Mouse (Mus musculus) bone marrow, adult 2 months (tissue): ENCODE results near the gene Gm9903. TPM values are rescaled to one million over a fixed set of nuclear protein-coding genes. Genes with fewer than 3 reads are reported as not detected.

Experiments
- H3K27ac ChIP-seq: fragments of 200-500 bp; 2 replicates; pipeline ENCODE4 v1.5.1; 2012; ENCODE audit warnings: low read depth, mild to moderate bottlenecking, control low read depth, inconsistent platforms, low read length; ENCODE audit not compliant: control insufficient read depth, poor library complexity, insufficient read depth
- H3K4me1 ChIP-seq: fragments of 200-500 bp; 2 replicates; pipeline ENCODE4 v1.6.1; 2011; ENCODE audit warnings: low read length; ENCODE audit not compliant: control insufficient read depth, insufficient read depth
- H3K4me3 ChIP-seq: fragments of 200-500 bp; replicated peaks from 2 replicates; pipeline ENCODE3; 2011; ENCODE audit warnings: mild to moderate bottlenecking, low read depth, low read length, control low read depth; ENCODE audit not compliant: control insufficient read depth
- CTCF ChIP-seq: fragments of 200-500 bp; IDR thresholded peaks from 2 replicates; pipeline ENCODE4 v1.5.1; 2011; ENCODE audit warnings: low read length, control low read depth; ENCODE audit not compliant: control insufficient read depth, insufficient read depth
- POLR2A ChIP-seq: fragments of 200-500 bp; IDR thresholded peaks from 2 replicates; pipeline ENCODE4 v1.6.1; 2011; ENCODE audit warnings: low read depth, mild to moderate bottlenecking, control low read depth, low read length, borderline replicate concordance; ENCODE audit not compliant: control insufficient read depth
- WGBS: fragments of 180-500 bp; shearing (Covaris S2); methylation state at CpG from one replicate; pipeline ENCODE4 v1.1.7; 2018; 5-methylcytosine and 5-hydroxymethylcytosine counted together
- polyA plus RNA-seq: library from polyadenylated mRNA; stranded (reverse); fragments of >200 nt; gene quantifications from 2 replicates; pipeline ENCODE4 v1.2.4, GENCODE M21; 2011; ENCODE audit warnings: low replicate concordance; ENCODE audit not compliant: missing spikeins, insufficient read depth, insufficient read length

Gene Gm9903
- polyA plus RNA-seq, result not detected in 2 replicates

DNA sequence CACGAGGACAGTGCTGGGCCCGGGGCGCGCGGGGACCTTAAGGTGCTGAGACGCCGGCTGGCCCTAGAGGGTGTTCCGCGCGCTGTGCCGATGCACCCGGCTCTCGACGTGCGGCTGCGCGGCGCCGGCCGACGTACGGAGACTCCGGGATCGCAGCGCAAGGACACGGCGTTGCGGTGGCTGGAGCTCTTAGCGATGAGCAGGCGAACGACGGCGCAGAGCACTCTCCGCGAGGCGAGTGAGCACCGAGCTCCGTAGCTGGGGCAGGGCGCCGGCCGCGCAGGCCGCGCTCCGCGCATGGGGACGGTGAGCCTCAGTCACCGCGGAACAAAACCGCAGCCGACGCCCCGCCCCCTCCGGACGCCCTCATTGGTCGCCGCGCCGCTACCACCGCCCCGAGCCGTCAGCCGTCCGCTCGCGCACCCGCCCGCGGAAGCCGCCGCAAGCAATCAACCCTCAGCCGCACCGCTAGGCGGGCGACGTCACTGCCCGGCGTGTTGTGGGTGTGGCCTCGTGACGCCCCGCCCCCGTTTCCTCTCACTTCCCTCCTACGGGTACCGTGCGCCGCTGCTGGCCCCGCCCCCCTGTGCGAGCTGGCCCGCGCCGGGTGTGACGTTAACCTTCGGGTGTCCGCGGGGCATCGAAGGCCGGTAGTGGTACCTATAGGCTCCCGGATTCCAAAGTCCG lies at the start of gene Gm9903, which contains the start of gene Fam53a:
Gene Gm9903 (plus strand): TSS at position 625 of the 687 bp plus-strand sequence.
Gene Fam53a (minus strand): TSS at position 335 of the 687 bp plus-strand sequence.
- H3K27ac ChIP-seq, result peak within 1 kb of the TSS; percentile 97
- TF ChIP-seq CTCF, result peak; percentile 14; the same call in 1 of the 2 replicates
- TF ChIP-seq POLR2A, result peak; percentile 97
- H3K4me1 ChIP-seq, result peaks cover 9% of the 10 kb centered on the region
- peak within 1 kb of the TSS; percentile 98 for H3K4me3 ChIP-seq
- under 1% methylated on average over 99 of the region's 99 CpGs for WGBS

DNA sequence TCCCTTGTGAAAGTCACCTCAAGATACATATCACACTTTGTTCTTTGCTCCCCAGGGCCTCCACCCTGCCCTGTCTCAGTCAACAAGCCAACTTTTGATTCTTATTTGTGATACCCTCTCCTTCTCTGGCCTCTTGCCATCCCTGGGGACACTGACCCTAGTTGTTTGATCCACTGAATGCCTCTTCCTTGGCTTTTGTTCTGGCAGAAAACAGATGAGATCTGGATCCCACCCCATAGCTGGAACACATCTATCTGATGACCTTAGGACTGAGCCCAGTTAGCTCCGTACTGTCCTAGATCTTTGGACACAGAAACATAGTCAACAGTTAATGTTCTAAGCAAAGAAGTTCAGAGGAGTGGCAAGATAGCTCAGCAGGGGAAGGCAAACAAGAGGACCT lies 49.4 kb upstream of the Gm9903 start:
- Histone ChIP-seq H3K27ac (no peak overlapping the region), H3K4me1 (no peaks in the 10 kb centered on the region)
- WGBS, result 72% methylated on average over 1 of the region's 1 CpGs

DNA sequence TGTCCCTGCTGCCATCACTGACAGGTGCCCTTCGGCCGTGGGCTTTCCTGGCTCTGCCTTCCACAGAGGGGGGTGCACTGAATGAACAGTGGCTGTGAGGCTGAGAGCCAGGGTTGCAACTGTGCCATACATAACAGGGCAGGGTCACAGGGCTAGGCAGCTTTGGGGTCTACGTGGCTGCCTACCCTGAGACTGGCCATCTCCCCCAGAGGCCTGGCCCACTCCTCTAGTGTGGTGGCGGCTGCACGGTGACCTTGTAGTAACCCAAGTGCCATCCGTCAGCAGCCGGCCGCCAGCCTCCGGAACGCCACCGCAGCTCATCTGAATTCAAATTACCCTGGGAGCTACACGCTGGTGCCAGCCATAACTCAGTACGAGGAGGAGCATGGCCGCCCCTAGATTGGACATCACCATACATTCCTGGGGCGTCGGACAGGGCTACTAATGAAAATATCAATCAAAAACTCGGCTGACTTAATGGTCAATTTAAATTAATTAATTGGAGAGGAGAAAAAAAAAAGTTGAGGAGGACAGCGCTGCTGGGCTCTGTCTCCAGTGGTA lies 42.1 kb upstream of the Gm9903 start:
- H3K27ac ChIP-seq, result no peak overlapping the region
- TF ChIP-seq POLR2A (no peak), CTCF (no peak)
- H3K4me1 ChIP-seq, result no peaks in the 10 kb centered on the region
- no peak overlapping the region for H3K4me3 ChIP-seq
- 84% methylated on average over 18 of the region's 18 CpGs for WGBS

More for the DNA sequence above, 49.4 kb upstream of the Gm9903 start:
- TF ChIP-seq CTCF (no peak), POLR2A (no peak)
- no peak overlapping the region for H3K4me3 ChIP-seq

DNA sequence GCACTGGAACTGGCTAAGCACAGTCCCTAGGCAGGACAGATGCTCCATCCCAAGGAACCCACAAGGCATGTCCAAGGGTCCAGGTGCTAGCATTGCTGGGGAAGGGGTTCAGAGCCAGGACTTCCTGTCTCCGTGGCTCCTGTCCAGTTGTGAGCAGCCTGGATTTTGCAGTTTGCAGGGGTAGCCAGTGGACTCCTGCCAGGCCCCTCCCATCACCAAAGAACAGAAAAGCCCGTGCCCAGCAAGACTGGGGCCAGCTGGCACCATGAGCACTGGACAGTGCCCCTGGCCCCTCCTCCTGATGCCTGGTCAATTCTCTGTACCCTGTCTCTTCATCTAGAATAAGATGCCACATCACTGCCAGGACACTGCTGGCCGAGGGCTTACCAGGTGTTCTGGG lies 41.7 kb upstream of the Gm9903 start:
- no peaks in the 10 kb centered on the region for H3K4me1 ChIP-seq
- 71% methylated on average over 3 of the region's 3 CpGs for WGBS
- TF ChIP-seq POLR2A, result no peak
- TF ChIP-seq CTCF, result no peak

DNA sequence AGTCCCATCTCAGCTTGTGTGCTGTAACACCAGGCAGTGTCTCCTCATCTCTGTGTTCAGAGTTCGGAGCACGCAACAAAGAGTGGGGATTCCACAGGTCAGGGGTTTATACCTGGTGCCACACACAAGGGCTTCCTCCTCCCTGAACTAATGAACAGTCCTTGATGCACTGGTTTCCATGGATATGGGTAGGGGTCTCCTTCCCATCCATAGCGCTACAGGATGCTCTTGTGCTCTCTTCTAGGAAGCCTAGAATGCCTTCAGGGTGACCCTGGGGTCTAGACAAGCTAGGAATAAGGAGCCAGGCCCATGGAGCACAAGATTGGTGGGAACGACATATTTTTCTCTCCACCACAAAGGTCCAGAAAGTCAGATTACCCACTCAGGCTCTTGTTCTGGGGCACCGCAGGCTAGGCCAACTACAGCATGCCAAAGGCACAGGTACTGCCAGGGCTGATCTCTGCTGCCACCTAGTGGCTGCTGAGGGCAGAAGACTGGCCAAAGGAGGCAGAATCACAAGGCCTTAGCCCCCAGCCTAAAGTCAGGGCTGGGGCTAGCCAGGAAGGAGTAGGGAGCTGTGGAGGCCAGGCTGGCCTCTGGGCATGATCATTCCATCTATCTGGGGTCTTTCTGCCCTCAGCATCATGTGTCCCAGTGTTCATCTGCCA lies 40.4 kb upstream of the Gm9903 start:
- Histone ChIP-seq H3K4me3 (no peak overlapping the region), H3K4me1 (no peaks in the 10 kb centered on the region), H3K27ac (no peak overlapping the region)
- TF ChIP-seq POLR2A (no peak), CTCF (peak; percentile 97)
- WGBS, result 63% methylated on average over 5 of the region's 5 CpGs

More for the DNA sequence above, 41.7 kb upstream of the Gm9903 start:
- Histone ChIP-seq H3K27ac (no peak overlapping the region), H3K4me3 (no peak overlapping the region)

DNA sequence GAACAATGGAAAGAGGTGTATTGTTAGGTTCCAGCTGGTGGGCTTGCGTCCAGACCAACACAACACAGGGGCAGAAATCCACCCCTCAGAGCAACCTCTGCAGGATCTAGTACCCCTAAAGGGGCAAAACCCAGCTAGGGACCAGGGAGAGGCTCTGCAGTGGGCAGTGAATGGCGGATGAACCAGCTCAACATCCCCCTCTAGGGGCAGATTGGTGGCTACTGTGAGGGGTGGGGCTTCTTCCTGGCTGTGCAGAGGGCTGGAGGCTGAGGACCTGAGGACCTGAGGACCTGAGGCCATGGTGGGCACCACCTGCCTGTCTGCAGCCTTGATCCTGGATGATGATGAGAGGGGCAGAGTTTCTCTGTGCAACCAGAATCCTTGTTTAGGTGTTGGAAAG lies 36.1 kb upstream of the Gm9903 start:
- no peak overlapping the region for H3K27ac ChIP-seq
- 54% methylated on average over 2 of the region's 2 CpGs for WGBS
- H3K4me1 ChIP-seq, result no peaks in the 10 kb centered on the region
- 0 out of 2 replicates have a peak, but pooled peaks have one; percentile 29 for TF ChIP-seq CTCF
- no peak for TF ChIP-seq POLR2A
- no peak overlapping the region for H3K4me3 ChIP-seq

DNA sequence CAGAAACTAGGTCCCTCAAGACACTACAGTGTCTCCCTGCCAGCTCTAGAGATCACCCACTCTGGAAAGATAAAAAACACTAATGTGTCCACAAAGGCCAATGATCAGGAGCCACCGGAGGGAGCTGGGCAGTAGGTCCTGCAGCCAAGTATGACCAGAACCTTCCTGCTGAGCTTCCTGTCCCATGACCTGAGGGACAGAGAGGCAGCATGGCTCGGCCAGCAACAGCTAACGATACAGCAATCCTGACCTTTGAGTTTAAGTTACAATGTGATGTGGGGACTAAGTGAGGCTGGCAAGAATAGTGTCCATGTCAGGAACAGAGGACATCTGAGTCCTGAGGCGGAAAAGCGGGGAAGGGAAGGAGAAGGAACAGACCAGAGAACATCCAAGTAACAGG lies 24.4 kb upstream of the Gm9903 start:
- TF ChIP-seq POLR2A, result no peak
- TF ChIP-seq CTCF, result no peak
- Histone ChIP-seq H3K4me1 (no peaks in the 10 kb centered on the region), H3K4me3 (no peak overlapping the region), H3K27ac (no peak overlapping the region)
- 85% methylated on average over 5 of the region's 5 CpGs for WGBS

DNA sequence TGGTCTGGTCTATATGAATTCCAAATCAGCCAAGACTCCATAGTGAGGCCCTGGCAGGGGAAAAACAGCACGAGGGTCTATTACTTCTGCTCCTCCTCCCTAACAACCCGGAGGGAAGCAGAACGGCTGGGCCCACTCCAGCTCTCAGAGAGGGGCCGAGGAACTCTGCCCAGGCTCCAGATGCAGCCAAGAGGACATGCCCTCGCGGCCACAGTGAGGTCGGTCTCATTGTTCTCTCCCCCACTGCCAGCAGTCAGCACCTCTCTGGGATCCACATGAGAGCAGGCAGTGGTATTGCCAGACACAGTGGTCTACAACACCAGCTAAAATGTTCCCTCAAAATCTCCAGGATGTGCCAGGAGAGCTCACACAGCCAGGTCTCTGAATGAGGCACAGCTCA lies 23.1 kb upstream of the Gm9903 start:
- 88% methylated on average over 7 of the region's 7 CpGs for WGBS
- no peak overlapping the region for H3K4me3 ChIP-seq
- no peaks in the 10 kb centered on the region for H3K4me1 ChIP-seq
- no peak for TF ChIP-seq CTCF
- no peak for TF ChIP-seq POLR2A
- H3K27ac ChIP-seq, result no peak overlapping the region

DNA sequence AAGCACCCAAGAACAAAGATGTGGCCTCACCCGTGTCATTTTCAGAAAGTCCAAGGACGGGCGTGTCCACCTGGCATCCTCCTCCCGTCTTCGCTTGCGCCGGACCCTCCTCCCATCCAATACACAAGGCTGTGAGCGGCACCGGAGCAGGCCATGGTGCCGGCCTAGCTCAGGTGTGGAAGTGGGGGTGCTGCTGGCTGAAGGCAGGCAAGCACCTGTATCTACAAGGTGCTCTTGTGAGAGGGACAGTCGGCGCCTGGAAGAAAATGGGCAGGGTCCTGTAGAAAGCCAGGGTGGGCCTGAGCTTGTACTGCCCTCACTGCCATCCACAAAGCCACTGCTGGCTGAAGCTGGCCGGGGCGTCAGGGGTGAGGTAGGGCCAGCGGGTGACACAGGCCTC lies 22.3 kb upstream of the Gm9903 start:
- H3K4me3 ChIP-seq, result no peak overlapping the region
- H3K27ac ChIP-seq, result no peak overlapping the region
- WGBS, result 93% methylated on average over 15 of the region's 15 CpGs
- no peaks in the 10 kb centered on the region for H3K4me1 ChIP-seq
- TF ChIP-seq POLR2A, result no peak
